Mouse (Mus musculus): ENCODE measurements around the gene Pcbp2. TPM values are rescaled to one million over a fixed set of nuclear protein-coding genes. Genes with fewer than 3 reads are reported as not detected.

The Pcbp2 gene
- polyA plus RNA-seq, 1 experiment from 2014 or later, result 183 TPM

Other genes with a start within 250 kb of the Pcbp2 start
- gene Itgb7, start 238.6 kb upstream of the Pcbp2 start, polyA plus RNA-seq (2016; fragmentation: Nextera tagmentation; extraction: Ambion mirVana), result 0.22 and 1.5 TPM in 2 replicates
- 11.3 and 17.3 TPM in 2 replicates for gene Rarg, start 213.0 kb upstream of the Pcbp2 start, polyA plus RNA-seq (2016; fragmentation: Nextera tagmentation; extraction: Ambion mirVana)
- 0.23 TPM in 1 of 2 replicates, not detected in the other for gene Gm9918, start 200.0 kb upstream of the Pcbp2 start, polyA plus RNA-seq (2016; fragmentation: Nextera tagmentation; extraction: Ambion mirVana)
- 55.7 and 63.4 TPM in 2 replicates for gene Mfsd5, start 191.1 kb upstream of the Pcbp2 start, polyA plus RNA-seq (2016; fragmentation: Nextera tagmentation; extraction: Ambion mirVana)
- gene Espl1, start 174.3 kb upstream of the Pcbp2 start, polyA plus RNA-seq (2016; fragmentation: Nextera tagmentation; extraction: Ambion mirVana), result 35.8 and 40.9 TPM in 2 replicates
- 260 and 282 TPM in 2 replicates for gene Pfdn5, start 144.4 kb upstream of the Pcbp2 start, polyA plus RNA-seq (2016; fragmentation: Nextera tagmentation; extraction: Ambion mirVana)
- 80.5 and 94.3 TPM in 2 replicates for gene Myg1, start 138.8 kb upstream of the Pcbp2 start, polyA plus RNA-seq (2016; fragmentation: Nextera tagmentation; extraction: Ambion mirVana)
- 87.7 and 96.4 TPM in 2 replicates for gene Aaas, start 119.8 kb upstream of the Pcbp2 start, polyA plus RNA-seq (2016; fragmentation: Nextera tagmentation; extraction: Ambion mirVana)
- gene Sp7, start 103.4 kb upstream of the Pcbp2 start, polyA plus RNA-seq (2016; fragmentation: Nextera tagmentation; extraction: Ambion mirVana), result 0.37 and 1.5 TPM in 2 replicates
- gene Sp1, start 64.4 kb upstream of the Pcbp2 start, polyA plus RNA-seq (2016; fragmentation: Nextera tagmentation; extraction: Ambion mirVana), result 5.7 and 7.6 TPM in 2 replicates
- gene Amhr2, start 25.2 kb upstream of the Pcbp2 start, polyA plus RNA-seq (2016; fragmentation: Nextera tagmentation; extraction: Ambion mirVana), result 1.6 and 2.4 TPM in 2 replicates
- gene Prr13, start 11.5 kb upstream of the Pcbp2 start, polyA plus RNA-seq (2016; fragmentation: Nextera tagmentation; extraction: Ambion mirVana), result 82.8 and 101 TPM in 2 replicates
- not detected in 2 replicates for gene Gm10337, start 33.2 kb downstream of the Pcbp2 start, polyA plus RNA-seq (2016; fragmentation: Nextera tagmentation; extraction: Ambion mirVana)
- 17.9 and 19.7 TPM in 2 replicates for gene Map3k12, start 46.5 kb downstream of the Pcbp2 start, polyA plus RNA-seq (2016; fragmentation: Nextera tagmentation; extraction: Ambion mirVana)
- 127 and 140 TPM in 2 replicates for gene Tarbp2, start 47.7 kb downstream of the Pcbp2 start, polyA plus RNA-seq (2016; fragmentation: Nextera tagmentation; extraction: Ambion mirVana)
- 0.88 and 0.99 TPM in 2 replicates for gene Npff, start 54.4 kb downstream of the Pcbp2 start, polyA plus RNA-seq (2016; fragmentation: Nextera tagmentation; extraction: Ambion mirVana)
- 0.42 TPM in 1 of 2 replicates, not detected in the other for gene Gm28047, start 154.5 kb downstream of the Pcbp2 start, polyA plus RNA-seq (2016; fragmentation: Nextera tagmentation; extraction: Ambion mirVana)
- gene Atf7, start 154.9 kb downstream of the Pcbp2 start, polyA plus RNA-seq (2016; fragmentation: Nextera tagmentation; extraction: Ambion mirVana), result 24.3 and 26.6 TPM in 2 replicates
- gene Atp5g2, start 201.8 kb downstream of the Pcbp2 start, polyA plus RNA-seq (2016; fragmentation: Nextera tagmentation; extraction: Ambion mirVana), result 64.8 and 67.3 TPM in 2 replicates

Measured in heart, embryonic 10.5 days (tissue).